Mouse (Mus musculus): ENCODE results near the gene Slc2a13. TPM values are rescaled to one million over a fixed set of nuclear protein-coding genes. Genes with fewer than 3 reads are reported as not detected.

The Slc2a13 gene
- polyA plus RNA-seq, 1 experiment from 2014 or later: 1.9 TPM

GRCm38 (mm10) chr15:91338350-91338749, 234.7 kb downstream of the Slc2a13 start:
- no peak overlapping the region for H3K27ac ChIP-seq (ENCODE audit: low read depth, low read length)
- DNase-seq (ENCODE audit: low spot score) (no peak), ATAC-seq (ENCODE audit: insufficient read depth, low FRiP score, low TSS enrichment) (no peak)
- no peak overlapping the region for H3K9ac ChIP-seq (ENCODE audit: low read length)
- no peaks in the 10 kb centered on the region for H3K9me3 ChIP-seq (ENCODE audit: control insufficient read depth, low read length)
- no peak overlapping the region for H3K4me2 ChIP-seq (ENCODE audit: low read depth)
- WGBS: 79% methylated on average over 1 of the region's 1 CpGs
- no peak overlapping the region for H3K4me3 ChIP-seq (ENCODE audit: low read depth, low read length)
- no peaks in the 10 kb centered on the region for H3K27me3 ChIP-seq (ENCODE audit: control insufficient read depth, insufficient read depth, low read length)
- H3K36me3 ChIP-seq (ENCODE audit: control insufficient read depth, insufficient read depth, low read length): no peaks in the 10 kb centered on the region
- H3K4me1 ChIP-seq (ENCODE audit: control insufficient read depth, insufficient read depth, low read length): no peaks in the 10 kb centered on the region

- Histone ChIP-seq H3K27me3 (ENCODE audit: control insufficient read depth, insufficient read depth, low read length) (no peaks in the 10 kb centered on the region), H3K4me2 (ENCODE audit: low read depth) (no peak overlapping the region), H3K27ac (ENCODE audit: low read depth, low read length) (no peak overlapping the region), H3K4me1 (ENCODE audit: control insufficient read depth, insufficient read depth, low read length) (no peaks in the 10 kb centered on the region), H3K9ac (ENCODE audit: low read length) (no peak overlapping the region), H3K4me3 (ENCODE audit: low read depth, low read length) (no peak overlapping the region), H3K9me3 (ENCODE audit: control insufficient read depth, low read length) (no peaks in the 10 kb centered on the region), H3K36me3 (ENCODE audit: control insufficient read depth, insufficient read depth, low read length) (no peaks in the 10 kb centered on the region)
- WGBS: 72% methylated on average over 6 of the region's 6 CpGs
- ATAC-seq (ENCODE audit: insufficient read depth, low FRiP score, low TSS enrichment) (no peak), DNase-seq (ENCODE audit: low spot score) (no peak)
Measured at GRCm38 (mm10) chr15:91334416-91334900, 238.6 kb downstream of the Slc2a13 start.

GRCm38 (mm10) chr15:91327748-91328147, 245.3 kb downstream of the Slc2a13 start:
- Histone ChIP-seq H3K27ac (ENCODE audit: low read depth, low read length) (no peak overlapping the region), H3K9me3 (ENCODE audit: control insufficient read depth, low read length) (no peaks in the 10 kb centered on the region), H3K4me2 (ENCODE audit: low read depth) (no peak overlapping the region), H3K9ac (ENCODE audit: low read length) (no peak overlapping the region), H3K4me1 (ENCODE audit: control insufficient read depth, insufficient read depth, low read length) (no peaks in the 10 kb centered on the region), H3K36me3 (ENCODE audit: control insufficient read depth, insufficient read depth, low read length) (no peaks in the 10 kb centered on the region), H3K27me3 (ENCODE audit: control insufficient read depth, insufficient read depth, low read length) (no peaks in the 10 kb centered on the region), H3K4me3 (ENCODE audit: low read depth, low read length) (no peak overlapping the region)
- 80% methylated on average over 3 of the region's 3 CpGs for WGBS
- DNase-seq (ENCODE audit: low spot score) (no peak), ATAC-seq (ENCODE audit: insufficient read depth, low FRiP score, low TSS enrichment) (no peak)

GRCm38 (mm10) chr15:91327023-91327422, 246.0 kb downstream of the Slc2a13 start:
- DNase-seq (ENCODE audit: low spot score): no peak
- H3K27ac ChIP-seq (ENCODE audit: low read depth, low read length): no peak overlapping the region
- no peaks in the 10 kb centered on the region for H3K27me3 ChIP-seq (ENCODE audit: control insufficient read depth, insufficient read depth, low read length)
- H3K4me2 ChIP-seq (ENCODE audit: low read depth): no peak overlapping the region
- no peaks in the 10 kb centered on the region for H3K9me3 ChIP-seq (ENCODE audit: control insufficient read depth, low read length)
- WGBS: 88% methylated on average over 4 of the region's 4 CpGs
- ATAC-seq (ENCODE audit: insufficient read depth, low FRiP score, low TSS enrichment): no peak
- H3K4me1 ChIP-seq (ENCODE audit: control insufficient read depth, insufficient read depth, low read length): no peaks in the 10 kb centered on the region
- H3K9ac ChIP-seq (ENCODE audit: low read length): no peak overlapping the region
- no peaks in the 10 kb centered on the region for H3K36me3 ChIP-seq (ENCODE audit: control insufficient read depth, insufficient read depth, low read length)
- no peak overlapping the region for H3K4me3 ChIP-seq (ENCODE audit: low read depth, low read length)

- Histone ChIP-seq H3K9ac (ENCODE audit: low read length) (no peak overlapping the region), H3K27ac (ENCODE audit: low read depth, low read length) (no peak overlapping the region), H3K36me3 (ENCODE audit: control insufficient read depth, insufficient read depth, low read length) (no peaks in the 10 kb centered on the region), H3K4me2 (ENCODE audit: low read depth) (no peak overlapping the region), H3K4me3 (ENCODE audit: low read depth, low read length) (no peak overlapping the region), H3K27me3 (ENCODE audit: control insufficient read depth, insufficient read depth, low read length) (no peaks in the 10 kb centered on the region), H3K4me1 (ENCODE audit: control insufficient read depth, insufficient read depth, low read length) (no peaks in the 10 kb centered on the region), H3K9me3 (ENCODE audit: control insufficient read depth, low read length) (no peaks in the 10 kb centered on the region)
- ATAC-seq (ENCODE audit: insufficient read depth, low FRiP score, low TSS enrichment) (no peak), DNase-seq (ENCODE audit: low spot score) (no peak)
- 71% methylated on average over 3 of the region's 3 CpGs for WGBS
Measured at GRCm38 (mm10) chr15:91319376-91319775, 253.7 kb downstream of the Slc2a13 start.

- Histone ChIP-seq H3K4me3 (ENCODE audit: low read depth, low read length) (no peak overlapping the region), H3K27ac (ENCODE audit: low read depth, low read length) (no peak overlapping the region), H3K27me3 (ENCODE audit: control insufficient read depth, insufficient read depth, low read length) (no peaks in the 10 kb centered on the region), H3K36me3 (ENCODE audit: control insufficient read depth, insufficient read depth, low read length) (no peaks in the 10 kb centered on the region), H3K9me3 (ENCODE audit: control insufficient read depth, low read length) (no peaks in the 10 kb centered on the region), H3K9ac (ENCODE audit: low read length) (no peak overlapping the region), H3K4me1 (ENCODE audit: control insufficient read depth, insufficient read depth, low read length) (no peaks in the 10 kb centered on the region), H3K4me2 (ENCODE audit: low read depth) (no peak overlapping the region)
- 82% methylated on average over 4 of the region's 4 CpGs for WGBS
- DNase-seq (ENCODE audit: low spot score) (no peak), ATAC-seq (ENCODE audit: insufficient read depth, low FRiP score, low TSS enrichment) (no peak)
Measured at GRCm38 (mm10) chr15:91316964-91317363, 256.1 kb downstream of the Slc2a13 start.

- ATAC-seq (ENCODE audit: insufficient read depth, low FRiP score, low TSS enrichment): no peak
- no peak for DNase-seq (ENCODE audit: low spot score)
- no peak overlapping the region for H3K27ac ChIP-seq (ENCODE audit: low read depth, low read length)
- no peaks in the 10 kb centered on the region for H3K27me3 ChIP-seq (ENCODE audit: control insufficient read depth, insufficient read depth, low read length)
- no peaks in the 10 kb centered on the region for H3K9me3 ChIP-seq (ENCODE audit: control insufficient read depth, low read length)
- H3K4me1 ChIP-seq (ENCODE audit: control insufficient read depth, insufficient read depth, low read length): no peaks in the 10 kb centered on the region
- WGBS: 78% methylated on average over 19 of the region's 19 CpGs
- no peaks in the 10 kb centered on the region for H3K36me3 ChIP-seq (ENCODE audit: control insufficient read depth, insufficient read depth, low read length)
- H3K9ac ChIP-seq (ENCODE audit: low read length): no peak overlapping the region
- H3K4me2 ChIP-seq (ENCODE audit: low read depth): no peak overlapping the region
- no peak overlapping the region for H3K4me3 ChIP-seq (ENCODE audit: low read depth, low read length)
Measured at GRCm38 (mm10) chr15:91314402-91315318, 258.4 kb downstream of the Slc2a13 start.

- 54% methylated on average over 7 of the region's 7 CpGs for WGBS
- Histone ChIP-seq H3K4me3 (ENCODE audit: low read depth, low read length) (no peak overlapping the region), H3K4me2 (ENCODE audit: low read depth) (no peak overlapping the region), H3K4me1 (ENCODE audit: control insufficient read depth, insufficient read depth, low read length) (no peaks in the 10 kb centered on the region), H3K27ac (ENCODE audit: low read depth, low read length) (no peak overlapping the region), H3K9ac (ENCODE audit: low read length) (no peak overlapping the region), H3K27me3 (ENCODE audit: control insufficient read depth, insufficient read depth, low read length) (no peaks in the 10 kb centered on the region), H3K36me3 (ENCODE audit: control insufficient read depth, insufficient read depth, low read length) (no peaks in the 10 kb centered on the region), H3K9me3 (ENCODE audit: control insufficient read depth, low read length) (no peaks in the 10 kb centered on the region)
- ATAC-seq (ENCODE audit: insufficient read depth, low FRiP score, low TSS enrichment): no peak; the same call in 1 of the 2 replicates
- DNase-seq (ENCODE audit: low spot score): peak; percentile 70
Measured at GRCm38 (mm10) chr15:91304296-91304852, 268.7 kb downstream of the Slc2a13 start.

- Histone ChIP-seq H3K4me3 (ENCODE audit: low read depth, low read length) (no peak overlapping the region), H3K9me3 (ENCODE audit: control insufficient read depth, low read length) (no peaks in the 10 kb centered on the region), H3K9ac (ENCODE audit: low read length) (no peak overlapping the region), H3K4me1 (ENCODE audit: control insufficient read depth, insufficient read depth, low read length) (no peaks in the 10 kb centered on the region), H3K27ac (ENCODE audit: low read depth, low read length) (no peak overlapping the region), H3K27me3 (ENCODE audit: control insufficient read depth, insufficient read depth, low read length) (no peaks in the 10 kb centered on the region), H3K36me3 (ENCODE audit: control insufficient read depth, insufficient read depth, low read length) (no peaks in the 10 kb centered on the region), H3K4me2 (ENCODE audit: low read depth) (no peak overlapping the region)
- ATAC-seq (ENCODE audit: insufficient read depth, low FRiP score, low TSS enrichment) (no peak; the same call in 1 of the 2 replicates), DNase-seq (ENCODE audit: low spot score) (peak; percentile 80)
- 12% methylated on average over 3 of the region's 3 CpGs for WGBS
Measured at GRCm38 (mm10) chr15:91301366-91301765, 271.7 kb downstream of the Slc2a13 start.

All from neural tube, embryonic 11.5 days (tissue).